Mouse (Mus musculus): ENCODE measurements around the gene Gramd4. TPM values are rescaled to one million over a fixed set of nuclear protein-coding genes. Genes with fewer than 3 reads are reported as not detected.
"Not testable (repeated sequence)": the region's sequence is repeated elsewhere in the genome, so short reads cannot be mapped to it uniquely, and the experiment has no call there.

Gramd4 gene
- polyA plus RNA-seq, 1 experiment, result 20.7 TPM

DNA sequence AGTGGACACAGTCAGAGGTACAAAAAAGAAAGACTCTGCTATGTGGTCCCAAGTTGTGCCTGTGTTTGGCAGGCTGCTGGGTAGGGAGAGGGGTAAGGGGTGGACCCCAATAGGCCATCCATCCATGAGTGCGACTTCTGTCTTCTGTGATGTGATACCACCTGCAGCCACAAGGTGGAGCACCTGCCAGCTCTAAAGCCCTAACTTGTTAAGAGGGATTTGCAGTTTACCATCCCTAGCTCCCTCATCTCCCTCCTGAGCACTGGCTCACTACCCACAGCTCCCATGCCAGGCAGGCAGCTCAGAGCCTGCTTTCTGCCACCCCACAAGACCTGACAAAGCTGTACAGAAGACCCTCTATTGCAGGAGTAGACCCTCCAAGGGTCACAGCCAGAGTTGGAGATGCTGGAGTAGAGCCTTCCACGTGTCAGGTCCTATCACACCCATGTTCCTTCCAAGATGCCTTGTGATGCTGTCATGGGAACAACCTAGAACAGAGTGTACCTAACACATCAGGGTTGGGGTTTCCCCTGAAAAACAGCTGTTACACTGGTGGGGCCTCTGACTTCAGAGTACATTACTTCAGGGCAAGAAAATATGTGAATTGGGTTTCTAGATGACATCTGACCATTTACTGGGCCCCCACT lies 3.5 kb upstream of the Gramd4 start:
- peaks cover 6% of the 10 kb centered on the region for H3K4me1 ChIP-seq (ENCODE audit: control insufficient read depth, insufficient read depth, low read length)

DNA sequence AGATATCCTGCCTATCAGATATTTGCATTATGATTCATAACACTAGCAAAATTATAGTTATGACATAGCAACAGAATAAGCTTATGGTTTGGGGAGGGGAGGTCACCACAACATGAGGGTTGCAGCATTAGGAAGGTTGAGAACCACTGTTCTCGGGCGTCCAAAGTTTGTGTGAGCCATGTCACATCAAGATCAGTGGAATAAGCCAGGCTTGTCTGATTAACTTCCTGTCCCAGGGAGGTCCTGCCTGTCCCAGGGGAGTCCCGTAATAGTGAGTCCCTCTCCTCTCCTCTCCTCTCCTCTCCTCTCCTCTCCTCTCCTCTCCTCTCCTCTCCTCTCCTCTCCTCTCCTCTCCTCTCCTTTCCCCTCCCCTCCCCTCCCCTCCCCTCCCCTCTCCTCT lies 2.6 kb upstream of the Gramd4 start:
- not testable (repeated sequence) for H3K4me1 ChIP-seq (ENCODE audit: control insufficient read depth, insufficient read depth, low read length); H3K27ac ChIP-seq (ENCODE audit: control insufficient read depth, insufficient read depth, low read depth, low read length, poor library complexity); H3K4me3 ChIP-seq (replicated peaks; ENCODE audit: control insufficient read depth, low read depth, low read length)
- 55% methylated on average over 3 of the region's 3 CpGs for WGBS

More for the DNA sequence above, 3.5 kb upstream of the Gramd4 start:
- H3K4me3 ChIP-seq (replicated peaks; ENCODE audit: control insufficient read depth, low read depth, low read length), result no peak overlapping the region
- WGBS, result 39% methylated on average over 2 of the region's 2 CpGs
- H3K27ac ChIP-seq (ENCODE audit: control insufficient read depth, insufficient read depth, low read depth, low read length, poor library complexity), result no peak overlapping the region
- TF ChIP-seq POLR2A (IDR thresholded peaks at IDR 0.05; ENCODE audit: borderline replicate concordance, control insufficient read depth, low read depth, low read length) (no peak), CTCF (IDR thresholded peaks at IDR 0.05; ENCODE audit: control insufficient read depth, insufficient read depth, low read length) (peak; percentile 93)

DNA sequence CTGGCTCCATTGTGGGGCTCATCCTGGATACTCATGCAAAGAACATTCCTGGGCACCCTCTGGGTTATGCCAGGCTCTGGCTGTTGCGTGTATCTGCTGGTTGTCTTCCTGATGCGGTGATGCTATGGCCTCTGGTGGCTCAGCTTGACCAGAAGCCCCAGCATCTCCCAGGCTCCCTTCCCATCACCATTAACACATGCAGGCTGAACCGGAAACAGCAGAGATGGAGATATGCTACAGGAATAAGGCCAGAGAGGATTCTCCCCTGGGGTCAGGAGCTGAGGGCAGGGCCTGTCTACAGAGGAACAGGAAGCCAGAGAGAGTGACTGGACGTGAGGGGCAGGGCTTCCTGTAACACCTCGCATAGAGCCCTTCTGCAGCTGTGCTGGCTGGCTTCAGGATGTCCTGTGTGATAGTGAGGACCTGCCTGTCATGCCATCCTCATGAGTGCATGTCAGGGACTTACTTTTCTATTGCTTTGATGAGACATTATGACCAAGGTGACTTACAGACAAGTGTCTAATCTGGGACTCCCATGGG lies 1.2 kb upstream of the Gramd4 start:
- TF ChIP-seq POLR2A (IDR thresholded peaks at IDR 0.05; ENCODE audit: borderline replicate concordance, control insufficient read depth, low read depth, low read length), result no peak
- TF ChIP-seq CTCF (IDR thresholded peaks at IDR 0.05; ENCODE audit: control insufficient read depth, insufficient read depth, low read length), result no peak
- 59% methylated on average over 5 of the region's 5 CpGs for WGBS

GRCm38 (mm10) chr15:86057908-86058307 lies 413 bp downstream of the Gramd4 start:
- peaks cover 12% of the 10 kb centered on the region for H3K4me1 ChIP-seq (ENCODE audit: control insufficient read depth, insufficient read depth, low read length)
- TF ChIP-seq POLR2A (IDR thresholded peaks at IDR 0.05; ENCODE audit: borderline replicate concordance, control insufficient read depth, low read depth, low read length) (no peak), CTCF (IDR thresholded peaks at IDR 0.05; ENCODE audit: control insufficient read depth, insufficient read depth, low read length) (no peak)
- WGBS, result 41% methylated on average over 7 of the region's 7 CpGs
- H3K4me3 ChIP-seq (replicated peaks; ENCODE audit: control insufficient read depth, low read depth, low read length), result peak overlapping the region; percentile 53
- no peak overlapping the region for H3K27ac ChIP-seq (ENCODE audit: control insufficient read depth, insufficient read depth, low read depth, low read length, poor library complexity)

More for the DNA sequence above, 1.2 kb upstream of the Gramd4 start:
- Histone ChIP-seq H3K4me1 (ENCODE audit: control insufficient read depth, insufficient read depth, low read length) (peaks cover 8% of the 10 kb centered on the region), H3K27ac (ENCODE audit: control insufficient read depth, insufficient read depth, low read depth, low read length, poor library complexity) (no peak overlapping the region), H3K4me3 (replicated peaks; ENCODE audit: control insufficient read depth, low read depth, low read length) (no peak overlapping the region)

DNA sequence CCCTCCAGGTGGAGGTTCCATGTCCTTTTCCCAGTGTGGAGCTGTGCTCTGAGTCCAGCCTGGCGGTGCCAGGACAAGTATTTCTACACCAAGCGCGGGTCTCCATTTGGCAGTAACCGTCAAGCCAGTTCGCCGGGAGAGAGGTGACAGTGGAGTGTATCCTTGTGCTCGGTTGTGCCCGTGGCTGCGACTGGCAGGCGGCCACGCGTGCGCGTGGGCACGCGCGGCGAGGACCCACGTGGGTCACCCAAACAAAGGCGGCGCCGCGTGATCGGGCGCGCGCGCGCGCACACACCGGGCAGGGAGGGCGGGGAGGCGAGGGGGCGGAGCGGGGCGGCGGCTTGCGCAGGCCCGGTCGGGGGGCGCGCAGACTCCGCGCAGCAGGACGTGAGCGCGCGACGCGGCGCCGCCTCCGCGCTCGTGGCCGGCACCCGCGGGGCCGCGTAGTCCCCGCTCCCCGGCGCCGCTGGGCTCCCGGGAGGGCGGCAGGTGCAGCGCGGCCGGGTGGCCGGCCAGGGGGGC lies 960 bp downstream of the Gramd4 start:
- WGBS, result 5% methylated on average over 70 of the region's 70 CpGs
- H3K4me3 ChIP-seq (replicated peaks; ENCODE audit: control insufficient read depth, low read depth, low read length), result peak overlapping the region; percentile 90
- peak overlapping the region; percentile 87 for H3K27ac ChIP-seq (ENCODE audit: control insufficient read depth, insufficient read depth, low read depth, low read length, poor library complexity)
- no peak for TF ChIP-seq CTCF (IDR thresholded peaks at IDR 0.05; ENCODE audit: control insufficient read depth, insufficient read depth, low read length)
- peak; percentile 29; the same call in 1 of the 2 replicates for TF ChIP-seq POLR2A (IDR thresholded peaks at IDR 0.05; ENCODE audit: borderline replicate concordance, control insufficient read depth, low read depth, low read length)
- peaks cover 12% of the 10 kb centered on the region for H3K4me1 ChIP-seq (ENCODE audit: control insufficient read depth, insufficient read depth, low read length)

DNA sequence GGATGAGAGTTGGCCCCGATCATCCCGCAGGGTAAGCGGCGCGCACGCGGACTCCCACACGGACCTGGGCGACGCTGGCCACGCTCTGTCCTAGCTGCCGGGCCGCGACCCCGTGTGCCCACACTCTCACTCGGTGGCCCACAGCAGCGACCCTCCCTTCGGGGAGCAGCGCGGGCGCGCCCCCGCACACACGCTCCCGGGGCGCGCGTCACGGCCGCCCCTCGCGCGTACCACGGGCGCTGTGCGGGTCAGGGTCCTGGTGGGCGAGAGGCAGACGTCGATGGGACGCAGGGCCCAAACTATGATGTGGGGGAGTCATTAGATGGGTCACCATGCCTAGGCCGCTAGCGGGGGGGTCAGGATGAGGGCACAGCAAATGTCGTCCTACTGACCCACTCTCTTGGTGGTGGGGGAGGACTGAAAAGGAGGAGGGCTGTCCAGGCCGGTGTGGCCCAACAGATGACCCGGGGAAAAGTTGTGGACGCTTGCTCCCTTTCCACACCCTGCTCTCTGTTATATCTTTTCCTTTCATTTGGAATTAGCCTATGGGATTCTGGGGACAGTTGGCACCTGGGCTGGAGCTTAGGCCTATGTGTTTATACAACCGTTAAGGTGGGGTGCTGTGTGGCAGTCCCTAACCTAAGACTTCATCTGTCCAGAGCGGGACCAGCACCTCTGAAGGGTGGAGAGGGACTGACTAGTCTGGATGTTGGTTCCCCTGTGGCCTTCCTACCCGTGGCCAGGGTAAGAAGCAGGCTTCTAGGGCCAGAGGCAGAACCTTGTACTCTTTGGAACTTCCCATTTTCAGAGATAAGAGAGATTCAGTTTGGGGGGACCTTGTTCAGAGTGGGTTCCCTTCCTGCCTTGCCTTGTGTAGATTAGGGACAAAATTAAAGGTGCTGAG lies 1.7 kb downstream of the Gramd4 start:
- under 1% methylated on average over 49 of the region's 49 CpGs for WGBS
- Histone ChIP-seq H3K27ac (ENCODE audit: control insufficient read depth, insufficient read depth, low read depth, low read length, poor library complexity) (peak overlapping the region; percentile 87), H3K4me1 (ENCODE audit: control insufficient read depth, insufficient read depth, low read length) (peaks cover 12% of the 10 kb centered on the region), H3K4me3 (replicated peaks; ENCODE audit: control insufficient read depth, low read depth, low read length) (peak overlapping the region; percentile 90)
- no peak for TF ChIP-seq POLR2A (IDR thresholded peaks at IDR 0.05; ENCODE audit: borderline replicate concordance, control insufficient read depth, low read depth, low read length)
- no peak for TF ChIP-seq CTCF (IDR thresholded peaks at IDR 0.05; ENCODE audit: control insufficient read depth, insufficient read depth, low read length)

- peaks cover 16% of the 10 kb centered on the region for H3K4me1 ChIP-seq (ENCODE audit: control insufficient read depth, insufficient read depth, low read length)
These were observed 2.4 kb downstream of the Gramd4 start for GRCm38 (mm10) chr15:86059835-86060380.

GRCm38 (mm10) chr15:86060581-86060980 lies 3.1 kb downstream of the Gramd4 start:
- TF ChIP-seq POLR2A (IDR thresholded peaks at IDR 0.05; ENCODE audit: borderline replicate concordance, control insufficient read depth, low read depth, low read length) (no peak), CTCF (IDR thresholded peaks at IDR 0.05; ENCODE audit: control insufficient read depth, insufficient read depth, low read length) (no peak)
- WGBS, result 85% methylated on average over 12 of the region's 12 CpGs
- Histone ChIP-seq H3K27ac (ENCODE audit: control insufficient read depth, insufficient read depth, low read depth, low read length, poor library complexity) (no peak overlapping the region), H3K4me1 (ENCODE audit: control insufficient read depth, insufficient read depth, low read length) (peaks cover 22% of the 10 kb centered on the region), H3K4me3 (replicated peaks; ENCODE audit: control insufficient read depth, low read depth, low read length) (no peak overlapping the region)

More at GRCm38 (mm10) chr15:86059835-86060380, 2.4 kb downstream of the Gramd4 start:
- TF ChIP-seq CTCF (IDR thresholded peaks at IDR 0.05; ENCODE audit: control insufficient read depth, insufficient read depth, low read length) (no peak), POLR2A (IDR thresholded peaks at IDR 0.05; ENCODE audit: borderline replicate concordance, control insufficient read depth, low read depth, low read length) (no peak)
- WGBS, result 42% methylated on average over 7 of the region's 7 CpGs
- Histone ChIP-seq H3K27ac (ENCODE audit: control insufficient read depth, insufficient read depth, low read depth, low read length, poor library complexity) (peak overlapping the region; percentile 17; the same call in 1 of the 2 replicates), H3K4me3 (replicated peaks; ENCODE audit: control insufficient read depth, low read depth, low read length) (peak overlapping the region; percentile 21)
